Mouse (Mus musculus): Measurements from ENCODE around the gene Rpa1. TPM values are rescaled to one million over a fixed set of nuclear protein-coding genes. Genes with fewer than 3 reads are reported as not detected.

Rpa1 gene
- total RNA-seq, 2 experiments from 2014 or later: 60.4 to 62.5 TPM

GRCm38 (mm10) chr11:75263274-75263963 lies 84.7 kb downstream of the Rpa1 start:
- Histone ChIP-seq H3K27ac (no peak overlapping the region), H3K4me3 (no peak overlapping the region)
- DNase-seq: no peak
- intact Hi-C loops (cut with DNase I): no loop called here
- TF ChIP-seq CTCF (IDR thresholded peaks at IDR 0.05): no peak

GRCm38 (mm10) chr11:75262791-75263190 lies 85.3 kb downstream of the Rpa1 start:
- no peak overlapping the region for H3K27ac ChIP-seq
- no peak overlapping the region for H3K4me3 ChIP-seq
- no peak for DNase-seq
- no peak for TF ChIP-seq CTCF (IDR thresholded peaks at IDR 0.05)
- intact Hi-C loops (cut with DNase I): no loop called here

- DNase-seq: no peak
- Histone ChIP-seq H3K27ac (no peak overlapping the region), H3K4me3 (no peak overlapping the region)
- no peak for TF ChIP-seq CTCF (IDR thresholded peaks at IDR 0.05)
- intact Hi-C loops (cut with DNase I): no loop called here
These were observed 85.9 kb downstream of the Rpa1 start for GRCm38 (mm10) chr11:75262181-75262580.

- intact Hi-C loops (cut with DNase I): no loop called here
- TF ChIP-seq CTCF (IDR thresholded peaks at IDR 0.05): no peak
- H3K27ac ChIP-seq: no peak overlapping the region
- H3K4me3 ChIP-seq: no peak overlapping the region
- no peak for DNase-seq
These were observed 86.4 kb downstream of the Rpa1 start for GRCm38 (mm10) chr11:75261730-75262129.

- TF ChIP-seq CTCF (IDR thresholded peaks at IDR 0.05): no peak
- H3K27ac ChIP-seq: no peak overlapping the region
- no peak overlapping the region for H3K4me3 ChIP-seq
- intact Hi-C loops (cut with DNase I): no loop called here
- DNase-seq: no peak
These were observed 87.1 kb downstream of the Rpa1 start for GRCm38 (mm10) chr11:75261016-75261415.

- intact Hi-C loops (cut with DNase I): no loop called here
- peak; percentile 78 for DNase-seq
- no peak for TF ChIP-seq CTCF (IDR thresholded peaks at IDR 0.05)
- peak overlapping the region; percentile 48 for H3K27ac ChIP-seq
- no peak overlapping the region for H3K4me3 ChIP-seq
These were observed 88.0 kb downstream of the Rpa1 start for GRCm38 (mm10) chr11:75259996-75260561.

GRCm38 (mm10) chr11:75259416-75259815 lies 88.7 kb downstream of the Rpa1 start:
- H3K27ac ChIP-seq: no peak overlapping the region

GRCm38 (mm10) chr11:75257056-75257648 lies 91.0 kb downstream of the Rpa1 start:
- H3K27ac ChIP-seq: no peak overlapping the region
- H3K4me3 ChIP-seq: no peak overlapping the region
- DNase-seq: no peak
- no peak for TF ChIP-seq CTCF (IDR thresholded peaks at IDR 0.05)
- intact Hi-C loops (cut with DNase I): no loop called here

More at GRCm38 (mm10) chr11:75259416-75259815, 88.7 kb downstream of the Rpa1 start:
- no peak overlapping the region for H3K4me3 ChIP-seq
- intact Hi-C loops (cut with DNase I): no loop called here
- TF ChIP-seq CTCF (IDR thresholded peaks at IDR 0.05): no peak
- peak; percentile 37 for DNase-seq

- peak overlapping the region; percentile 72; the same call in 1 of the 2 replicates for H3K27ac ChIP-seq
- DNase-seq: no peak
- no peak for TF ChIP-seq CTCF (IDR thresholded peaks at IDR 0.05)
- no peak overlapping the region for H3K4me3 ChIP-seq
- intact Hi-C loops (cut with DNase I): no loop called here
These were observed 92.8 kb downstream of the Rpa1 start for GRCm38 (mm10) chr11:75255330-75255729.

GRCm38 (mm10) chr11:75254252-75254912 lies 93.7 kb downstream of the Rpa1 start:
- DNase-seq: peak; percentile 76
- intact Hi-C loops (cut with DNase I): no loop called here
- peak overlapping the region; percentile 72 for H3K27ac ChIP-seq
- peak; percentile 36 for TF ChIP-seq CTCF (IDR thresholded peaks at IDR 0.05)
- H3K4me3 ChIP-seq: peak overlapping the region; percentile 53

- no peak for TF ChIP-seq CTCF (IDR thresholded peaks at IDR 0.05)
- intact Hi-C loops (cut with DNase I): no loop called here
These were observed 96.5 kb downstream of the Rpa1 start for GRCm38 (mm10) chr11:75251557-75252070.

GRCm38 (mm10) chr11:75251006-75251512 lies 97.1 kb downstream of the Rpa1 start:
- DNase-seq: no peak
- H3K4me3 ChIP-seq: no peak overlapping the region
- intact Hi-C loops (cut with DNase I): no loop called here
- TF ChIP-seq CTCF (IDR thresholded peaks at IDR 0.05): no peak
- H3K27ac ChIP-seq: no peak overlapping the region

More at GRCm38 (mm10) chr11:75251557-75252070, 96.5 kb downstream of the Rpa1 start:
- DNase-seq: no peak
- no peak overlapping the region for H3K4me3 ChIP-seq
- H3K27ac ChIP-seq: no peak overlapping the region

Measured in gastrocnemius, adult 2 months (tissue).